Mouse (Mus musculus) spleen, adult 2 months (tissue): ENCODE measurements at regions not wholly inside any gene's neighbourhood (a gene's known extent, or its start where the extent isn't known, plus 50 kb on each side); places are given as distances from the start of the nearest gene placed in this dataset.

Experiments used
- CTCF ChIP-seq: fragments of 200-500 bp; IDR thresholded peaks from 2 replicates; pipeline ENCODE4 v1.5.1; 2011; ENCODE audit warnings: mild to moderate bottlenecking, inconsistent platforms; ENCODE audit not compliant: insufficient read depth, insufficient read length, insufficient replicate concordance; ENCODE audit errors: extremely low read depth
- POLR2A ChIP-seq: fragments of 200-500 bp; IDR thresholded peaks from 2 replicates; pipeline ENCODE4 v1.6.1; 2011; ENCODE audit warnings: low read depth, low read length, inconsistent platforms

- TF ChIP-seq POLR2A (no peak), CTCF (no peak)
Measured at GRCm38 (mm10) chr19:14701116-14701515, 103.3 kb upstream of the Tle4 start.
